7 mouse cellular contexts compared by ENCODE assay signal in genomic region chr7:135715166-135715565, GRCm38 (mm10). TPM values are rescaled to one million over a fixed set of nuclear protein-coding genes. Genes with fewer than 3 reads are reported as not detected.
DNase-seq lines count a peak whose midpoint lies in the region; ATAC-seq lines count a peak whose summit lies in the region.

No protein-coding gene starts in this region.

- no peak for ATAC-seq in forebrain, embryonic 12.5 days (ENCODE audit: low FRiP score)
- ATAC-seq in liver, embryonic 15.5 days (ENCODE audit: insufficient read depth), result no peak

- no peak overlapping the region for H3K27ac ChIP-seq in forebrain, embryonic 12.5 days
- H3K27ac ChIP-seq in liver, embryonic 15.5 days (replicated peaks), result peak overlapping the region; percentile 94

- no peaks in the 10 kb centered on the region for H3K9me3 ChIP-seq in forebrain, embryonic 12.5 days
- H3K9me3 ChIP-seq in liver, embryonic 15.5 days (replicated peaks), result no peaks in the 10 kb centered on the region

- peaks cover 6% of the 10 kb centered on the region for H3K36me3 ChIP-seq in forebrain, embryonic 12.5 days (replicated peaks)
- peaks cover 33% of the 10 kb centered on the region for H3K36me3 ChIP-seq in liver, embryonic 15.5 days (replicated peaks)

- H3K4me3 ChIP-seq in forebrain, embryonic 12.5 days (replicated peaks), result peak overlapping the region; percentile 89
- peak overlapping the region; percentile 99 for H3K4me3 ChIP-seq in liver, embryonic 15.5 days (replicated peaks)

- intact Hi-C loops in left cerebral cortex, postnatal 36 days (cut with DNase I), result no loop called here

- no peaks in the 10 kb centered on the region for H3K27me3 ChIP-seq in forebrain, embryonic 12.5 days
- H3K27me3 ChIP-seq in liver, embryonic 15.5 days, result no peaks in the 10 kb centered on the region

- H3K9ac ChIP-seq in forebrain, embryonic 12.5 days, result peak overlapping the region; percentile 86
- H3K9ac ChIP-seq in liver, embryonic 15.5 days, result peak overlapping the region; percentile 100

- WGBS in forebrain, embryonic 12.5 days, result 4% methylated on average over 7 of the region's 7 CpGs
- WGBS in liver, embryonic 15.5 days (ENCODE audit: insufficient replicate concordance), result under 1% methylated on average over 7 of the region's 7 CpGs

- peak overlapping the region; percentile 70 for H3K4me2 ChIP-seq in forebrain, embryonic 12.5 days
- peak overlapping the region; percentile 75 for H3K4me2 ChIP-seq in liver, embryonic 15.5 days

- peaks cover 31% of the 10 kb centered on the region for H3K4me1 ChIP-seq in forebrain, embryonic 12.5 days
- peaks cover 58% of the 10 kb centered on the region for H3K4me1 ChIP-seq in liver, embryonic 15.5 days (replicated peaks)

- peak; percentile 23 for DNase-seq in thymus, postnatal 25 days
- no peak for DNase-seq in thymus, postnatal 36 days
- DNase-seq in adrenal gland, adult 2 months, result no peak
- no peak for DNase-seq in urinary bladder, postnatal 25 days (ENCODE audit: low spot score)
- DNase-seq in left cerebral cortex, postnatal 36 days (ENCODE audit: low spot score in 2 of 2), result no peak

RNA-seq across cellular contexts. Expression of gene Mki67, which starts 1.0 kb away (rescaled TPM):
- 63.2 and 67.6 TPM in 2 replicates for polyA plus RNA-seq in forebrain, embryonic 12.5 days (2016; fragmentation: Nextera tagmentation; extraction: Ambion mirVana)
- 99.4 and 99.7 TPM in 2 replicates for polyA plus RNA-seq in liver, embryonic 15.5 days (2015; fragmentation: Nextera tagmentation; extraction: Ambion mirVana)
- 1 to 10 TPM; 2.4 to 5.4 TPM for total RNA-seq in adrenal gland, adult 2 months (2021)
- polyA plus RNA-seq in adrenal gland, adult 2 months (2012; rRNA removed), result 0.26 and 0.43 TPM in 2 replicates
- total RNA-seq in left cerebral cortex, postnatal 36 days (2021), result under 1 TPM; 0.45 to 0.99 TPM

Comparison
In these comparisons a context has a peak if more than half of its experiments do, and no peak if none do; other contexts are left out.
1. RNA of gene Mki67, which starts 1.0 kb away (polyA plus RNA-seq): 99.4 to 99.7 TPM in liver, embryonic 15.5 days and 63.2 to 67.6 TPM in forebrain, embryonic 12.5 days; 0.26 to 0.43 TPM in adrenal gland, adult 2 months; every median in the first group is over 10 times any median in the second.